Mouse (Mus musculus): Measurements from ENCODE around the gene Akap5. TPM values are rescaled to one million over a fixed set of nuclear protein-coding genes. Genes with fewer than 3 reads are reported as not detected.

Akap5 gene
- polyA plus RNA-seq, 1 experiment from 2014 or later: 1.1 TPM

DNA sequence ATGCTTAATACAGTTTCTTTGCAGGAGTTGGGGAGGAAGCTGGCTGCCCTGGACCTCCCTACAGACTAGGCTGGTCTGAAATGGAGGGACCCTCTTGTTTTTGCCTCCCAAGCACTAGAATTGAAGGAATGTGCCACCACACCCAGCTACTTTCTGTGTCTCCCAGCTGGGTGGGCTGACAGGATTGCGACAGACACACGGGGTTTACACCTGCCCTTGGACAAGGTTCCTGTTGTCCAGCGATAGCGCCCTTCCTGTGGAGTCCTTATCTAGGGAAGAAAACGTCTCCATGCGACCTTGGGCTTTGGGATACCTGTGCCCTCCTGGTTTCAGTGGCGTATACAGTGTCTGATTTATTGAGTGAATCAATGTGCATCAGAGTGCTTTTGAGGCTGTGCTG, 55.5 kb downstream of the Akap5 start:
- H3K4me2 ChIP-seq: no peak overlapping the region
- H3K36me3 ChIP-seq: peaks cover 11% of the 10 kb centered on the region; the same call in 1 of the 2 replicates
- no peaks in the 10 kb centered on the region for H3K9me3 ChIP-seq
- no peak overlapping the region for H3K9ac ChIP-seq
- no peaks in the 10 kb centered on the region for H3K27me3 ChIP-seq
- H3K27ac ChIP-seq: no peak overlapping the region
- no peak for ATAC-seq (ENCODE audit: insufficient number of reproducible peaks, insufficient read depth, low FRiP score, low TSS enrichment, low read depth)
- H3K4me1 ChIP-seq: 0 out of 2 replicates have a peak, but pooled peaks cover 7% of the 10 kb centered on the region
- 87% methylated on average over 7 of the region's 7 CpGs for WGBS
- H3K4me3 ChIP-seq: no peak overlapping the region

Other genes with a start within 250 kb of the Akap5 start
- gene Esr2, start 147.6 kb upstream of the Akap5 start, polyA plus RNA-seq (2015; fragmentation: Nextera tagmentation; extraction: Ambion mirVana): 0.21 and 0.31 TPM in 2 replicates
- 0.12 TPM in 1 of 2 replicates, not detected in the other for gene Tex21, start 78.1 kb upstream of the Akap5 start, polyA plus RNA-seq (2015; fragmentation: Nextera tagmentation; extraction: Ambion mirVana)
- gene Mthfd1, start 69.6 kb upstream of the Akap5 start, polyA plus RNA-seq (2015; fragmentation: Nextera tagmentation; extraction: Ambion mirVana): 73.9 and 76.8 TPM in 2 replicates
- 20.1 and 22.3 TPM in 2 replicates for gene Zbtb25, start 44.7 kb downstream of the Akap5 start, polyA plus RNA-seq (2015; fragmentation: Nextera tagmentation; extraction: Ambion mirVana)
- 11.3 and 11.6 TPM in 2 replicates for gene Zbtb1, start 45.4 kb downstream of the Akap5 start, polyA plus RNA-seq (2015; fragmentation: Nextera tagmentation; extraction: Ambion mirVana)
- gene Hspa2, start 79.3 kb downstream of the Akap5 start, polyA plus RNA-seq (2015; fragmentation: Nextera tagmentation; extraction: Ambion mirVana): 5.8 and 8.9 TPM in 2 replicates
- gene Ppp1r36, start 92.6 kb downstream of the Akap5 start, polyA plus RNA-seq (2015; fragmentation: Nextera tagmentation; extraction: Ambion mirVana): 3.9 and 4.8 TPM in 2 replicates
- 5.7 and 6.5 TPM in 2 replicates for gene Plekhg3, start 206.0 kb downstream of the Akap5 start, polyA plus RNA-seq (2015; fragmentation: Nextera tagmentation; extraction: Ambion mirVana)